Mouse (Mus musculus) neural tube, embryonic 15.5 days (tissue): ENCODE measurements around the gene Cd86. TPM values are rescaled to one million over a fixed set of nuclear protein-coding genes. Genes with fewer than 3 reads are reported as not detected.

ENCODE experiments used
- ATAC-seq: fragments of 200-750 bp; cut with Nextera tagmentation; 2 replicates; pipeline ENCODE4 v1.8.0; 2017; ENCODE audit warnings: mild to moderate bottlenecking, moderate TSS enrichment, moderate library complexity; ENCODE audit not compliant: low FRiP score
- H3K27ac ChIP-seq: fragments of 300-500 bp; sonication (generic); replicated peaks from 2 replicates; pipeline ENCODE4 v1.5.1; 2015; ENCODE audit warnings: mild to moderate bottlenecking, inconsistent platforms
- H3K27me3 ChIP-seq: fragments of 300-500 bp; sonication (generic); replicated peaks from 2 replicates; pipeline ENCODE4 v1.6.1; 2015; ENCODE audit warnings: inconsistent platforms
- H3K36me3 ChIP-seq: fragments of 300-500 bp; sonication (generic); 2 replicates; pipeline ENCODE4 v1.6.1; 2015; ENCODE audit warnings: inconsistent platforms
- H3K4me1 ChIP-seq: fragments of 300-500 bp; sonication (generic); 2 replicates; pipeline ENCODE4 v1.6.1; 2015; ENCODE audit warnings: inconsistent platforms
- H3K4me2 ChIP-seq: fragments of 300-500 bp; sonication (generic); 2 replicates; pipeline ENCODE4 v1.6.1; 2015; ENCODE audit warnings: inconsistent platforms, mild to moderate bottlenecking, moderate library complexity
- H3K4me3 ChIP-seq: fragments of 300-500 bp; sonication (generic); replicated peaks from 2 replicates; pipeline ENCODE4 v1.5.1; 2015; ENCODE audit warnings: mild to moderate bottlenecking, inconsistent platforms
- H3K9ac ChIP-seq: fragments of 300-500 bp; sonication (generic); replicated peaks from 2 replicates; pipeline ENCODE4 v1.6.1; 2015; ENCODE audit warnings: mild to moderate bottlenecking, inconsistent platforms
- H3K9me3 ChIP-seq: fragments of 300-500 bp; sonication (generic); replicated peaks from 2 replicates; pipeline ENCODE4 v1.6.1; 2016; ENCODE audit warnings: inconsistent platforms
- WGBS: fragments of 180-500 bp; shearing (Covaris S2); methylation state at CpG from one replicate; pipeline ENCODE4 v1.1.7; 2015; ENCODE audit warnings: mixed read lengths; 5-methylcytosine and 5-hydroxymethylcytosine counted together
- polyA plus RNA-seq: library from polyadenylated mRNA; unstranded; fragments of >200 nt; fragmentation: Nextera tagmentation; extraction: Ambion mirVana; gene quantifications from 2 replicates; pipeline ENCODE4 v1.2.1, GENCODE M21; 2015

The Cd86 gene
- polyA plus RNA-seq, 1 experiment from 2014 or later = 2.0 TPM

DNA sequence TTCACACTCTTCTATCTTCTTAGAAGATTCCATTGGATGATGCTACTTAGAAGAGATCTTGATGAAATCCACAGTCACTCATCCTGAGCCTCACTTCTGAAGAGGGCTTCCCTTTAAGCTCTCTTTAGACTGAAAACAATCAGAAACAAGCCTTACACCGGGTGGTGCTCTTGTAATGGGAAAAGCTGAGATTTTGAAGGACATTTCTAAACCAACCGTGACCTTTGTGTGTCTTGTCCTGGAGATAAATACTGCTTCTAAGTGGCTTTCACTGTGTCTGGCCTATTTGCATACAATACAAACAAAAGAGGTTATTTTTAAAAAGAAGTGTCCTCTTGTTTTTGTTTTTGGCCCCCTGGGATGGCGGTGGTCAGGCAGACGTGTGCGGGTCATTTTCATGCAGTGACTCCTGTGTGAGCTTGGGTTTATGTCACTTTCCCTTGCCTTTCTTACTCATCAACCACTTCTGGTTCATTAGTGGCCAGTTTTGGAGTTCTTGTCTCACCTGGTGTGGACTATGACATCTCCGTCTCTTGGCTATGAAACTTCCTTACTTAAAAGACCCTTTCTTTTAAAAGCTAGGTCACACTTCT, 14.6 kb downstream of the Cd86 start:
- Histone ChIP-seq H3K27ac (no peak overlapping the region), H3K4me1 (no peaks in the 10 kb centered on the region), H3K36me3 (no peaks in the 10 kb centered on the region), H3K4me2 (no peak overlapping the region), H3K27me3 (no peaks in the 10 kb centered on the region), H3K4me3 (no peak overlapping the region), H3K9me3 (no peaks in the 10 kb centered on the region), H3K9ac (no peak overlapping the region)
- WGBS = 77% methylated on average over 6 of the region's 6 CpGs
- no peak for ATAC-seq

DNA sequence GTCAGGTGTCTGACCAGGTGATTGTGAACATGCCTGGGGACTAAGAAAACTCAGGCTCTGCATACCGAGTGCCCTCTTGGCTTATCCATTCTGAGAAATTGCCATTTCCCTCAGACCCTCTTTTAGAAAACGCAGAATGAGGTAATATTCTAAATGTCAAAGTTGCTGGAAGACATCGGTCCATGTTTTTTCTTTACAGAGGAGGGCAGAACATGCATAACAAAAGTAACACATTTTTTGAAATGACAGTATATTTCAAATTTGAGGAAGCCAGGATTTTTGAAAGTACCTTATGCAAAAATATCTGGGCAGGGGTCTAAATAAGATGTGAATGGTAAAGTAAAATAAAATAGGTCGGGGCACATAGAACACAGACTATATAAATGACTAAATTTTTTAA, 15.4 kb downstream of the Cd86 start:
- no peak for ATAC-seq
- no peak overlapping the region for H3K4me3 ChIP-seq
- H3K36me3 ChIP-seq = no peaks in the 10 kb centered on the region
- no peak overlapping the region for H3K9ac ChIP-seq
- H3K4me1 ChIP-seq = no peaks in the 10 kb centered on the region
- H3K27me3 ChIP-seq = no peaks in the 10 kb centered on the region
- H3K27ac ChIP-seq = no peak overlapping the region
- no peaks in the 10 kb centered on the region for H3K9me3 ChIP-seq
- 93% methylated on average over 4 of the region's 4 CpGs for WGBS
- no peak overlapping the region for H3K4me2 ChIP-seq

DNA sequence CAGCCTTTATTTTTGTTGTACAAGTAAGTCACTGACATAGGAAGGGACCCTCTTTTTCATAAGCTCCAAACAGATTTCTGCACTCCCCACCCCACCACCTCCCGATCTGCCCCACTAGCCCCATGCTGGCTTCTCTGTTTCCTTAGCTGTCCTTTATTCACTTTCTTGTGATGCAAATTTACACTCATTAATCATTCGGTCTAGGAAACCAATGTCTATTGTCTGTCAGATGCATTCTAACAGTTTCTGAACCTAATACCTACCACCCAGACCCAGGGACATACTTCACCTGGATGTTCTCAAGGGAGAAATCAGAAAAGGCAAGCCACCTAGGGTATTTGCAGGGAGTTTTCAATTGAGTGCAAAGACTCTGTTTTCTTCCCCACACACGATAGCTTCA, 16.6 kb downstream of the Cd86 start:
- Histone ChIP-seq H3K4me1 (no peaks in the 10 kb centered on the region), H3K27ac (no peak overlapping the region), H3K36me3 (no peaks in the 10 kb centered on the region), H3K27me3 (no peaks in the 10 kb centered on the region), H3K9ac (no peak overlapping the region), H3K4me3 (no peak overlapping the region), H3K4me2 (no peak overlapping the region), H3K9me3 (no peaks in the 10 kb centered on the region)
- 13% methylated on average over 3 of the region's 3 CpGs for WGBS
- no peak for ATAC-seq

DNA sequence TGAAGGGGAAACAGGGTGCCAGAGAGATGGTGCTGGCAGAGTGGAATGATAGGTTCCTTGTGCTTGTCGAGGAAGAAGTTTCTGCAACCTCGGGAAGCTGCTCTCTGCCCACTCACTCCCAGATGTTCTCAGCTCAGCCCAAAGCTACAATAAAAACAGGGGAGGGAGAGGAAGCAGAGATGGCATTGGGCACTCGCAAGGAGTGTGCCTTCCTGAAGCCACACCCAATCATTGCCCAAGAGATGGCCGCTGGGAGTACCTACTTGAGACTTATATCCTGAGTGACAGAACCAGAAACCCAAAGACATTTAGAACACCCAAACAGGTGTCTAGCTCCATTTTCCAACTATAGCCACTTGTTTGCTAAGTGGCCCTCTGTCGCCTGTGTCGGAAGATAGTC, 20.8 kb downstream of the Cd86 start:
- no peaks in the 10 kb centered on the region for H3K36me3 ChIP-seq
- H3K9ac ChIP-seq = no peak overlapping the region
- no peaks in the 10 kb centered on the region for H3K4me1 ChIP-seq
- no peak overlapping the region for H3K4me2 ChIP-seq
- ATAC-seq = no peak
- no peaks in the 10 kb centered on the region for H3K9me3 ChIP-seq
- 95% methylated on average over 6 of the region's 6 CpGs for WGBS
- no peak overlapping the region for H3K4me3 ChIP-seq
- no peak overlapping the region for H3K27ac ChIP-seq
- H3K27me3 ChIP-seq = no peaks in the 10 kb centered on the region

DNA sequence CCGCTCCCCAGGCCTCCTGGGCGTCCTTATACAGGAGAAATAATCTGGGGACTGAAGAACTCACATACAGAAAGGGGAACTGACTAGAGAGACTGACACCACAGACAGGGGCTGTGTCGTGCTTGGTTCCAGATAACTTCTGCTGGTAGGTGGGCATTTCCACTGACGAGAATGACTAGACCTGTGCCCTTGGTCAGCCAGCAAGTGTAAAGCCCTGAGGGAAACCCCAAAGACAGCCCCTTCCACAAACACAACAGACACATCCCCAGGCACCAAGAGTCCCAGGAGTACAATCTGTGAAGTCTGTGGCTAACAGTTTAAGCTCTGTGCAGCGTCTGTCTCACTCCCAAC, 23.2 kb downstream of the Cd86 start:
- Histone ChIP-seq H3K9ac (no peak overlapping the region), H3K27me3 (no peaks in the 10 kb centered on the region), H3K4me2 (no peak overlapping the region), H3K4me1 (no peaks in the 10 kb centered on the region), H3K36me3 (no peaks in the 10 kb centered on the region), H3K9me3 (no peaks in the 10 kb centered on the region), H3K4me3 (no peak overlapping the region), H3K27ac (no peak overlapping the region)
- no peak for ATAC-seq
- WGBS = 90% methylated on average over 5 of the region's 5 CpGs

DNA sequence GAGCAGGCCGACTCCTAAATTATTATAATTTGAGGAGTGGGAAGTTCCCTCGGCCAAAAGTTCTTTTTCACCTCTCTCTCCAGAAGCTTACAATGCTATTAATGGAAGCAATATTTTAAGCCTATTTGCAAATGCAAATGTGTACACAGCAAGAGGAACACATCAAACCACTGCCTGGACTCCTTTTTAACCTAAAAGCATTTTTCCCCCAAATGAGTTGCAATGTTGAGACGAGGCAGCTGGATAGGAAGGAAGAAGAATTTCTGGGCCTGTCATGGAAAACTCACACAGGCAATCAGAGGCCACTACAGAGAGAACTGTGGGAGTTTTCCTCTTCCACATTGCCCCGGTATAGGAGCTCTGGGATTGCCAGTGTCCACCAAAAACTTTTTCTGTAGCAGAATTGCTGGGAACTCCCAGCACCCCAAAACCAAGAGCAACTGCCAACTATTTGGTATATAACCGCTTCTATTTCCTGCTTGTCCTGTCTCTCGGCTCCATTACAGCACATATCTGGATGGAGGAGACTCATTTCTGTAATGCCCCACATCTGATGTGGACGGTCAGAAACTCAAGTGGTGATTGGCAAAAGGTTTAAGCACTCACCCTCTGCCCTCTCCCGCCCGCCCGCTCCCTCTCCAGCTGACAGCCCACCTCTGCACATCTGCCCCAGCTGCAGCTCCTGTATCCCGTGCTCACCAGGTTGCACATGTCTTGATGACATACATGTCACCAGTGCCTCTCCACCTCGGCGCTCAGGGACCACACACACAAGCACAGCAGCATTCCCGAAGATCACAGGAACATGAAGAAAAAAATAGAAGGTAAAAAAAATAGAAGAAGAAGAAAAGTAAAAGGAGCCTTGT, 23.8 kb downstream of the Cd86 start:
- no peak for ATAC-seq
- WGBS = 89% methylated on average over 14 of the region's 14 CpGs
- Histone ChIP-seq H3K9ac (no peak overlapping the region), H3K27ac (no peak overlapping the region), H3K9me3 (no peaks in the 10 kb centered on the region), H3K4me1 (no peaks in the 10 kb centered on the region), H3K27me3 (no peaks in the 10 kb centered on the region), H3K36me3 (no peaks in the 10 kb centered on the region), H3K4me2 (no peak overlapping the region), H3K4me3 (no peak overlapping the region)

DNA sequence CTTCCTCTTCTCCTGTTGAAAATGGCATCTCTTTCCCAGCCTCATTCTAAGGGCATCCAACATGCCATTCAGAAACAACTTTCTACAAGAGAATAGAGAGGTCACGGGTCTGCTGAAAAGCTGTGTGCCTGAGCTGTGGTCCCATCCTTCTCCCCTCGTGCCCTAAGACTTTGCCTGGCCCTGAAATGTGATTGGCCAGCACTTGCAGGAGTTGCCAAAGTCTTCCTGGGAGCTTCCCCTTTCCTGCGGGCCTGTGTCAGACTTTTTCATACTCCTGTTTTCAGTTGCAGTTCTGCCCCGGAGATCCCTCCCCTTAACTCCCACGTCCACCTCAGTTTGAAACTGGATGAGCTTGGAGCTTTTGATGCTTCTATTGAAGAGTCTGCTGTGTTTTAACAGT, 24.9 kb downstream of the Cd86 start:
- no peak for ATAC-seq
- Histone ChIP-seq H3K4me3 (no peak overlapping the region), H3K9me3 (no peaks in the 10 kb centered on the region), H3K27me3 (no peaks in the 10 kb centered on the region), H3K9ac (no peak overlapping the region), H3K36me3 (no peaks in the 10 kb centered on the region), H3K4me1 (no peaks in the 10 kb centered on the region), H3K27ac (no peak overlapping the region), H3K4me2 (no peak overlapping the region)
- WGBS = 73% methylated on average over 5 of the region's 5 CpGs

DNA sequence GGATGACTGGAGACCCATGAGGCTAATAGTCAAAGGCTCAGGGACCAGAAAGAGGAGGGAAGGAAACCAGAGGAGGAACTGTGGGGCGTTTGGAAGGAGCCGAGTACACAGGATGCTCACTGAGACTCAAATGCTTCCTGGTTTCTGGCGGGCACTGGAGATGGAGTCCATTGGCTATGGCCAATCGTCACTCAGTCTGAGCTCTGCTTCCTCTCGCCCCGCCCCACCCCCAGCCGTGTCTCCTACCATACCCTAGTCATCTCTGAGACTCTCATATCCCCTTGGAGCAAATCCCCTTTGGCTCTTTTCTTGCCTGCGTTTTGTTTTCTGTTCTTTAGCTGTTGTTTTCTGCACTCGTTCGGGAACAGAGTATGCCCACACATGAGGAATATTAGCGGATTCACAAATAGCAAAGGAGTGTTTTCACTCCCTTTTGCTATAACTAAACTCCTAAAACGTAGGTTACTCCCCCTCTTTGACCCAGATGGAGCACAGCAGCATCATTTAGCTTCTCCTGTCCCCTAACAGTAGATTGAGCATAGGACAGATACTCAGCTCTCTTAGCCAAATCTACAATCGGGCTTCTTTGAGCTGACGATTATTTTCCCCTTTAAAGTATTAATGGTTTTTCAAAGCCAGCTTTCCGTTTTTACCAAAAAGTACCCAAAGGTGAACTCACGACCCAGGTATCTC, 25.9 kb downstream of the Cd86 start:
- no peak overlapping the region for H3K4me3 ChIP-seq
- WGBS = 92% methylated on average over 16 of the region's 16 CpGs
- H3K27me3 ChIP-seq = no peaks in the 10 kb centered on the region
- H3K9me3 ChIP-seq = no peaks in the 10 kb centered on the region
- H3K4me1 ChIP-seq = no peaks in the 10 kb centered on the region
- H3K4me2 ChIP-seq = no peak overlapping the region
- H3K36me3 ChIP-seq = no peaks in the 10 kb centered on the region
- no peak for ATAC-seq
- H3K27ac ChIP-seq = no peak overlapping the region
- H3K9ac ChIP-seq = no peak overlapping the region

DNA sequence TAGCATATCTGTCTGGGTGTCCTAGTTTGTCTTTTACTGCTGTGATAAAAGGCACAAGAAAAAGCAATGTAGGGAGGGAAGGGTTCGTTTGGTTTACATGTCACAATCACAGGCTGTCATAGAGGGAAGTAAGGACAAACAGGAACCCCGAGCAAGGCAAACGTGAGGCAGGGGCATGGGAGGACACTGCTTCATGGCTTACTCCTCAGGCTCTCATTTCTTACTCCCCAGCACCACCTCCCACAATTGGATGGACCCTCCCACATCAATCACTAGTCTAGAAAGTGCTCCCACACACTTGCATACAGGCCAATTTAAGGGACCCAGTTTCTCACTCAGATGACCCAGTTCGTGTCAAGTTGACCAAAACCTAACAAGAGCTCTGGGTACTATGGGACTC, 29.1 kb downstream of the Cd86 start:
- Histone ChIP-seq H3K4me2 (no peak overlapping the region), H3K27ac (no peak overlapping the region), H3K4me1 (no peaks in the 10 kb centered on the region), H3K36me3 (no peaks in the 10 kb centered on the region), H3K9me3 (no peaks in the 10 kb centered on the region), H3K9ac (no peak overlapping the region), H3K27me3 (no peaks in the 10 kb centered on the region), H3K4me3 (no peak overlapping the region)
- WGBS = 73% methylated on average over 4 of the region's 4 CpGs
- no peak for ATAC-seq

DNA sequence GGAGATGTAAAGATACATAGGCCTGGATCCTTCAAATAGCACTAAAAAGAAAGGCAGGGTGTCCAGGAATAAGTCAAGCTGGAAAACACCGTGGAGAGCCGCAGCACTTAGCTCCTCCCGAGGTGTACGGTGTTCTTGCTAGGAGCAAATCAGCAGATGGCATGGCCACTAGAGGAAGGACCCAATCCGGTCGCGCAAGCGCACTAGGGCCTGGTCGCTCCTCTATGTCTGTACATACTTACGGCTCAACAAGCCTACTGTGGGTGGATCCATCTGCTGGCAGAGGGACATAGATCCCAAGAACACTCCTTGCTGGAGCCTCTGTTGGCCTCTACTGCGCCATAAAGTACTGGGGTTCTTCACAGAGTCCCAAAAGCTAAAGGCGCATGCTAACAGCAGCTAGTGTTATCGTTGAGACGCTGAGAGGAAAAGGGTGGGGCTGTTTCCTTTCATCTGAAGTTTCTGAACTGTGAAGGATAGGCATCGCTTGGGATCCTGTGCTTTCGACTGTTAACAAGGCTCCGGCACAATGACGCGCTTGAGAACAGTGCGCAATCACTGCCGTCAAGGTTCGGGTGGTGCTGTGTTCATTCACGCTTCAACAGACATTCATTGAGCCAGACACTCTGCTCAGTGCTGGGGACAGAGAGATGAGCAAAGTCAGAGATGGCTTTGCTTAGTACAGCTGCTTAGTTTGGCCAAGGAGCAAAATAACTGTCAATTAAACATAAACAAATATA, 30.7 kb downstream of the Cd86 start:
- no peak overlapping the region for H3K4me3 ChIP-seq
- H3K4me1 ChIP-seq = no peaks in the 10 kb centered on the region
- no peaks in the 10 kb centered on the region for H3K36me3 ChIP-seq
- H3K27ac ChIP-seq = no peak overlapping the region
- H3K9me3 ChIP-seq = no peaks in the 10 kb centered on the region
- no peak for ATAC-seq
- no peak overlapping the region for H3K9ac ChIP-seq
- 90% methylated on average over 23 of the region's 23 CpGs for WGBS
- no peaks in the 10 kb centered on the region for H3K27me3 ChIP-seq
- no peak overlapping the region for H3K4me2 ChIP-seq

DNA sequence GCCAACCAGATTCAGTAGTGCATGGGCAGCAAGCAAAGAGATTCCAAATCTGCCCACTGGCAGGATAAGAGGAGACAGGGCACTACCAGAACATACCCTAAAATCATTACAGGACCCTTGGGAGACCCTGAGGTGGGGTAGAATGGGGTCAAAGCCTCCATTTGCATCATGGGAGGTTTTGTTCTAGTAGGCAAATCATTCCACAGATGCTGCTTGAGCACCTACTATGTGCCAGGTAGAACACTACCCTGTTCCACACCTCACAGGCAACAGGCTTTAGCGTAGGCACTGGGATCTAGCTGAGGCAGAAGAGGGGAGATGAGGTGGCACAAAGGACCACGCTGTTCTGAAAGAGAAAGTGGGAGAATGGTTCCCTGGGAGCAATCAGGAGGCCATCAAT, 31.5 kb downstream of the Cd86 start:
- no peaks in the 10 kb centered on the region for H3K4me1 ChIP-seq
- WGBS = 95% methylated on average over 2 of the region's 2 CpGs
- H3K27ac ChIP-seq = no peak overlapping the region
- H3K9me3 ChIP-seq = no peaks in the 10 kb centered on the region
- ATAC-seq = no peak
- H3K36me3 ChIP-seq = no peaks in the 10 kb centered on the region
- H3K9ac ChIP-seq = no peak overlapping the region
- no peaks in the 10 kb centered on the region for H3K27me3 ChIP-seq
- H3K4me2 ChIP-seq = no peak overlapping the region
- no peak overlapping the region for H3K4me3 ChIP-seq
